Comparison of ENCODE assay signal across 16 mouse cellular contexts in the genomic region with DNA sequence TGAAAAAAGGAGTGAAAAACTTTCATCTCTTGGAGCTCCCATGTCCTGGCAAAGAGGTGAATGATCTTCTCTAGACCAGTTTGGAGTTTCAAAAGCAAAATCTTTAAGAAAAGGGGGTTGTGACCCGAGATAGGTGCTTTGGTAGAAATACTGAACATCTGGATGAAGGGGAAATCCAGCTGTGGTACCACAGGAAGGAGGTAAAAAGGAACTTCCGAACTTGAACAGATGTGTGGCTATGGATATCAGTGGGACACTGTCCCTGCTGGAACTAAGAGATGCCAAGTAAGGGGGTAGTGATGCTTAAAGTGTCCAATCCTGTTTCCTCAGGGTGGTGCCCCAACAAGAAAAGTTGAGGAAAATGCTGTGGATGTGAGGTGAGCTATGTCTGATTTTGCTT.
"Had no signal": no experiment of that assay in that cellular context is flagged by ENCODE, and none has a peak within 500 bp of the region (broad histone marks: within the 10 kb centered on the region; RNA-seq: fewer than 3 reads in every experiment).

No protein-coding gene starts in this region.

- H3K36me3 ChIP-seq: neural tube, embryonic 13.5 days; neural tube, embryonic 15.5 days; stomach, embryonic 15.5 days had no signal

- H3K27ac ChIP-seq: neural tube, embryonic 13.5 days; neural tube, embryonic 15.5 days; stomach, embryonic 15.5 days; stomach, postnatal 0 days had no signal

- H3K27me3 ChIP-seq: neural tube, embryonic 13.5 days; neural tube, embryonic 15.5 days; stomach, embryonic 15.5 days had no signal

- H3K9ac ChIP-seq: neural tube, embryonic 13.5 days; neural tube, embryonic 15.5 days; stomach, embryonic 15.5 days had no signal

- H3K9me3 ChIP-seq: neural tube, embryonic 13.5 days; neural tube, embryonic 15.5 days; stomach, embryonic 15.5 days had no signal

- DNase-seq: retina, postnatal 1 day; right cerebral cortex, adult 18-20 months; right cerebral cortex, postnatal 14 days; right cerebral cortex, postnatal 25 days; right cerebral cortex, postnatal 4 days; spleen, adult 18-20 months; thymus, adult 18-20 months; thymus, adult 2 months; thymus, postnatal 14 days; thymus, postnatal 25 days; thymus, postnatal 36 days; thymus, postnatal 4 days had no signal

- H3K4me3 ChIP-seq: neural tube, embryonic 13.5 days; neural tube, embryonic 15.5 days; stomach, embryonic 15.5 days had no signal

- H3K4me2 ChIP-seq: neural tube, embryonic 13.5 days; neural tube, embryonic 15.5 days; stomach, embryonic 15.5 days had no signal
